Mouse (Mus musculus): ENCODE measurements around the gene Gps2.

Gps2 gene

GRCm38 (mm10) chr11:69964650-69965270 lies 51.1 kb downstream of the Gps2 start, which contains the start of gene Cldn7:
Gene Cldn7 (plus strand): TSS chr11:69964779.
- DNase-seq (ENCODE audit: inconsistent ontology term), result no peak

GRCm38 (mm10) chr11:69965271-69966005 lies 51.8 kb downstream of the Gps2 start:
- no peak for DNase-seq (ENCODE audit: inconsistent ontology term)
